Mouse (Mus musculus) forebrain, postnatal 0 days (tissue): ENCODE data around the gene Agbl2. TPM values are rescaled to one million over a fixed set of nuclear protein-coding genes. Genes with fewer than 3 reads are reported as not detected.

Experiments
- ATAC-seq: fragments of 200-750 bp; cut with Nextera tagmentation; 2 replicates; pipeline ENCODE4 v1.8.0; 2017; ENCODE audit warnings: mild to moderate bottlenecking, moderate library complexity
- DNase-seq: peaks from one replicate; pipeline ENCODE4 v3.0.0-alpha.2; 2015
- H3K27ac ChIP-seq: fragments of 300-500 bp; sonication (generic); 2 replicates; pipeline ENCODE4 v1.5.1; 2014; ENCODE audit warnings: low read depth, mild to moderate bottlenecking, antibody characterized with exemption, low read length, moderate library complexity, mixed read lengths
- H3K27me3 ChIP-seq: fragments of 300-500 bp; sonication (generic); 2 replicates; pipeline ENCODE4 v1.6.1; 2014; ENCODE audit warnings: mild to moderate bottlenecking, low read length, mixed read lengths; ENCODE audit not compliant: insufficient read depth
- H3K36me3 ChIP-seq: fragments of 300-500 bp; sonication (generic); 2 replicates; pipeline ENCODE4 v1.6.1; 2014; ENCODE audit warnings: mild to moderate bottlenecking, moderate library complexity; ENCODE audit not compliant: insufficient read depth
- H3K4me1 ChIP-seq: fragments of 300-500 bp; sonication (generic); 2 replicates; pipeline ENCODE4 v1.6.1; 2014; ENCODE audit warnings: antibody characterized with exemption; ENCODE audit not compliant: insufficient read depth
- H3K4me2 ChIP-seq: fragments of 300-500 bp; sonication (generic); 2 replicates; pipeline ENCODE4 v1.6.1; 2014; ENCODE audit warnings: low read depth, mild to moderate bottlenecking, moderate library complexity
- H3K4me3 ChIP-seq: fragments of 300-500 bp; sonication (generic); 2 replicates; pipeline ENCODE4 v1.5.1; 2014; ENCODE audit warnings: low read depth, low read length, mixed read lengths
- H3K9ac ChIP-seq: fragments of 300-500 bp; sonication (generic); 2 replicates; pipeline ENCODE4 v1.6.1; 2014; ENCODE audit warnings: mild to moderate bottlenecking
- H3K9me3 ChIP-seq: fragments of 300-500 bp; sonication (generic); 2 replicates; pipeline ENCODE4 v1.6.1; 2016; ENCODE audit warnings: low read length
- CTCF ChIP-seq: sonication (generic); IDR thresholded peaks from 2 replicates; pipeline ENCODE4 v1.5.1; 2016; ENCODE audit warnings: antibody characterized with exemption, control low read depth, low read depth
- WGBS: fragments of 180-500 bp; shearing (Covaris S2); extraction: QIAGEN DNeasy Blood & Tissue Kit; methylation state at CpG from one replicate; pipeline ENCODE4 v1.1.7; 2014; 5-methylcytosine and 5-hydroxymethylcytosine counted together
- polyA plus RNA-seq: library from polyadenylated mRNA; unstranded; fragments of >200 nt; fragmentation: Nextera tagmentation; extraction: Ambion mirVana; gene quantifications from 2 replicates; pipeline ENCODE4 v1.2.1, GENCODE M21; 2015
- total RNA-seq: library from RNA; depleted of rRNA; stranded (reverse); fragments of >200 nt; gene quantifications from 2 replicates; pipeline ENCODE4 v1.2.3, GENCODE M21; 2014

Gene Agbl2
- total and polyA plus RNA-seq, 2 experiments from 2014 or later, result 0.58 to 1.1 TPM

DNA sequence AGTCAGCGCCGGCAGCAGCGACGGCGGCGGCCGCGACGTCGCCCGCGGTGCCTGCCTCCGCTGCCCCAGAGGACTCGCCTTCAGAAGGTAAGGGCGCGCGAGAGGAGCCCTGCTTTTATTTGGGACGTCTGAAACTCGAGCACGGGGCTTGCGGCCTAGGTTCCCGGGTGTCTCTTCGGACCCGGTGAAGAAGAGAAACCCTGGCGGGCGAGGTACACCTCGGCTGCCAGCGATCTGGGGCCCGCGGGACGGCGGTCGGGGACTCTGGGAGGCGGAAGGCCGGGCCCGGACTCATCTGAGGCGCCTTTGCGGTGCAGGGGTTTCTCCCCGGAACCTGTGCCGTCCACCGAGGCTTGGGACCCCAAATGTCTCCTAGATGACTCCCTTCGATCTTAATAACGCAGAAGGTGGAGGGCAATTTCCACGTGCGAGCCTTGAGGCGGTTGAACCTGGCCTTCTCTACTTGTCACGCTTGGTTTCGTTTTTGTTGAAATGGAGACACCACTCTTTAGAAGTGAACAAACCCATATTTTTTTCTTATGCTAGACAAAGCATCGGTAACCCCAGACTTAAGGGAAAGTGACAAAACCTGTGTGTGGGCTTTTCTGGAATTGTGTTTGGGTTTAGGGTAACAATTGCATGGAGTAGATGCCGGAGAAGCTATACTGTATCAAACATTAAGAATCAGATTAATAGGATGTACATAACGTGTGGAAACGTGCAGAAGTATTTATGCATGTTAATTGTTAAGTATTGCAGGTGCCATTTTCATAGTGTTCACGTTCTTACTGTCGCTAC lies 36.6 kb upstream of the Agbl2 start:
- no peaks in the 10 kb centered on the region for H3K9me3 ChIP-seq
- peak overlapping the region; percentile 98 for H3K9ac ChIP-seq
- no peak for DNase-seq
- H3K4me3 ChIP-seq, result peak overlapping the region; percentile 89
- H3K4me2 ChIP-seq, result peak overlapping the region; percentile 66
- ATAC-seq, result peak; percentile 44
- H3K27ac ChIP-seq, result peak overlapping the region; percentile 99
- H3K27me3 ChIP-seq, result no peaks in the 10 kb centered on the region
- peaks cover 4% of the 10 kb centered on the region; the same call in 1 of the 2 replicates for H3K36me3 ChIP-seq
- under 1% methylated on average over 54 of the region's 54 CpGs for WGBS
- H3K4me1 ChIP-seq, result peaks cover 4% of the 10 kb centered on the region; the same call in 1 of the 2 replicates
- no peak for TF ChIP-seq CTCF

DNA sequence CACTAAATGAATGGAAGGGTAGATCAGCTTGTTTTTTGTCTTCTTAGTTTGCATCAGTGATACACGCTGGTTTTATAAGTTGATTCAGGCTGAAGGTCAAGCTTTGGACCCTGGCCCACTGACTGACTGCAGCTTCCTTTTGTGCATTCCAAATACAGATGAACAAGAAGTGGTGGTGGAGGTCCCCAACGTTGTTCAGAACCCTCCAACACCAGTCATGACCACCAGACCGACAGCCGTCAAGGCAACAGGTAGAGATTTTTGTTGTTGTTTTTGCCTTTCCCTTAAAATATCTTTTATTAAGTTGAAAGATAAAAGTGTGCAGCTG lies 36.0 kb upstream of the Agbl2 start:
- ATAC-seq (no peak), DNase-seq (no peak)
- peak overlapping the region; percentile 66 for H3K4me2 ChIP-seq
- TF ChIP-seq CTCF, result no peak
- peaks cover 10% of the 10 kb centered on the region; the same call in 1 of the 2 replicates for H3K36me3 ChIP-seq
- H3K27ac ChIP-seq, result peak overlapping the region; percentile 99
- H3K27me3 ChIP-seq, result no peaks in the 10 kb centered on the region
- H3K4me1 ChIP-seq, result peaks cover 4% of the 10 kb centered on the region; the same call in 1 of the 2 replicates
- H3K4me3 ChIP-seq, result peak overlapping the region; percentile 89
- peak overlapping the region; percentile 98 for H3K9ac ChIP-seq
- no peaks in the 10 kb centered on the region for H3K9me3 ChIP-seq
- 14% methylated on average over 4 of the region's 4 CpGs for WGBS

- ATAC-seq (no peak), DNase-seq (no peak)
- H3K27me3 ChIP-seq, result no peaks in the 10 kb centered on the region
- H3K4me1 ChIP-seq, result peaks cover 4% of the 10 kb centered on the region; the same call in 1 of the 2 replicates
- TF ChIP-seq CTCF, result no peak
- no peak overlapping the region for H3K9ac ChIP-seq
- WGBS, result 91% methylated on average over 10 of the region's 10 CpGs
- no peaks in the 10 kb centered on the region for H3K9me3 ChIP-seq
- H3K4me3 ChIP-seq, result 0 out of 2 replicates have a peak overlapping the region, but pooled peaks have one; percentile 89
- H3K27ac ChIP-seq, result no peak overlapping the region
- peaks cover 10% of the 10 kb centered on the region for H3K36me3 ChIP-seq
- peak overlapping the region; percentile 66 for H3K4me2 ChIP-seq
Observed at GRCm38 (mm10) chr2:90747131-90747530, 35.4 kb upstream of the Agbl2 start.

- ATAC-seq (no peak), DNase-seq (no peak)
- no peak overlapping the region for H3K27ac ChIP-seq
- no peak overlapping the region for H3K4me3 ChIP-seq
- peaks cover 4% of the 10 kb centered on the region; the same call in 1 of the 2 replicates for H3K4me1 ChIP-seq
- peaks cover 35% of the 10 kb centered on the region for H3K36me3 ChIP-seq
- H3K9me3 ChIP-seq, result no peaks in the 10 kb centered on the region
- no peak for TF ChIP-seq CTCF
- WGBS, result 76% methylated on average over 6 of the region's 6 CpGs
- no peak overlapping the region for H3K9ac ChIP-seq
- no peak overlapping the region for H3K4me2 ChIP-seq
- H3K27me3 ChIP-seq, result no peaks in the 10 kb centered on the region
Observed at GRCm38 (mm10) chr2:90749676-90750459, 32.7 kb upstream of the Agbl2 start.

GRCm38 (mm10) chr2:90753565-90753964 lies 29.0 kb upstream of the Agbl2 start:
- 89% methylated on average over 2 of the region's 2 CpGs for WGBS
- no peaks in the 10 kb centered on the region for H3K27me3 ChIP-seq
- no peaks in the 10 kb centered on the region for H3K9me3 ChIP-seq
- no peak overlapping the region for H3K4me2 ChIP-seq
- no peak overlapping the region for H3K4me3 ChIP-seq
- H3K4me1 ChIP-seq, result peaks cover 4% of the 10 kb centered on the region; the same call in 1 of the 2 replicates
- TF ChIP-seq CTCF, result no peak
- H3K27ac ChIP-seq, result no peak overlapping the region
- DNase-seq (no peak), ATAC-seq (no peak)
- H3K36me3 ChIP-seq, result peaks cover 63% of the 10 kb centered on the region
- no peak overlapping the region for H3K9ac ChIP-seq

GRCm38 (mm10) chr2:90754188-90754587 lies 28.3 kb upstream of the Agbl2 start:
- H3K9ac ChIP-seq, result no peak overlapping the region
- no peak overlapping the region for H3K4me3 ChIP-seq
- H3K27me3 ChIP-seq, result no peaks in the 10 kb centered on the region
- H3K4me2 ChIP-seq, result no peak overlapping the region
- no peak for DNase-seq
- no peak for TF ChIP-seq CTCF
- peaks cover 4% of the 10 kb centered on the region; the same call in 1 of the 2 replicates for H3K4me1 ChIP-seq
- 97% methylated on average over 3 of the region's 3 CpGs for WGBS
- peaks cover 69% of the 10 kb centered on the region for H3K36me3 ChIP-seq
- H3K9me3 ChIP-seq, result no peaks in the 10 kb centered on the region
- H3K27ac ChIP-seq, result no peak overlapping the region
- no peak for ATAC-seq

GRCm38 (mm10) chr2:90765123-90765522 lies 17.4 kb upstream of the Agbl2 start:
- Histone ChIP-seq H3K4me1 (no peaks in the 10 kb centered on the region), H3K27ac (no peak overlapping the region), H3K4me2 (no peak overlapping the region), H3K9me3 (no peaks in the 10 kb centered on the region), H3K4me3 (no peak overlapping the region), H3K27me3 (no peaks in the 10 kb centered on the region), H3K36me3 (peaks cover 84% of the 10 kb centered on the region), H3K9ac (no peak overlapping the region)
- 89% methylated on average over 3 of the region's 3 CpGs for WGBS
- DNase-seq, result no peak
- TF ChIP-seq CTCF, result no peak
- ATAC-seq, result no peak
